Mouse (Mus musculus): ENCODE measurements around the gene Mup21. TPM values are rescaled to one million over a fixed set of nuclear protein-coding genes. Genes with fewer than 3 reads are reported as not detected.
"Not testable (repeated sequence)": the region's sequence is repeated elsewhere in the genome, so short reads cannot be mapped to it uniquely, and the experiment has no call there.

Mup21 gene
- total RNA-seq (2021), result not detected
- long read RNA-seq, experiment 1, result 0 reads
- long read RNA-seq, experiment 2, result 0 reads

GRCm38 (mm10) chr4:62150811-62151210 lies at the start of gene Mup21:
Mup21 (minus strand) TSS chr4:62150863.
- DNase-seq (ENCODE audit: low spot score), result no peak

- DNase-seq (ENCODE audit: low spot score), result no peak
These were observed 49.4 kb upstream of the Mup21 start for GRCm38 (mm10) chr4:62199923-62200529.

GRCm38 (mm10) chr4:62188778-62189177 lies 38.1 kb upstream of the Mup21 start:
- DNase-seq (ENCODE audit: low spot score), result no peak

GRCm38 (mm10) chr4:62177282-62177681 lies 26.6 kb upstream of the Mup21 start:
- peak; percentile 5 for DNase-seq (ENCODE audit: low spot score)

GRCm38 (mm10) chr4:62174471-62174870 lies 23.8 kb upstream of the Mup21 start:
- no peak for DNase-seq (ENCODE audit: low spot score)

- not testable (repeated sequence) for DNase-seq (ENCODE audit: low spot score)
These were observed 17.0 kb upstream of the Mup21 start for GRCm38 (mm10) chr4:62167636-62168035.

GRCm38 (mm10) chr4:62158401-62158800 lies 7.7 kb upstream of the Mup21 start:
- DNase-seq (ENCODE audit: low spot score), result no peak

- DNase-seq (ENCODE audit: low spot score), result peak; percentile 54
These were observed 17.0 kb downstream of the Mup21 start for GRCm38 (mm10) chr4:62133706-62134105.

- not testable (repeated sequence) for DNase-seq (ENCODE audit: low spot score)
These were observed 47.3 kb downstream of the Mup21 start for GRCm38 (mm10) chr4:62103366-62103765.

Other genes starting within 250 kb of the Mup21 start
- under 1 TPM in 1 of 2 experiments, not detected in 1; 0.40 TPM for gene Mup20, start 96.7 kb downstream of the Mup21 start, total RNA-seq (2021)
- 1 to 10 TPM in 1 of 2 experiments, not detected in 1; 3.5 TPM for gene Mup3, start 63.5 kb downstream of the Mup21 start, total RNA-seq (2021)
- gene Zfp37, start 80.2 kb upstream of the Mup21 start, total RNA-seq (2021), result 1 to 10 TPM in 1 of 2 experiments, under 1 TPM in 1; 0.82 to 1.3 TPM
- gene Slc31a2, start 111.7 kb upstream of the Mup21 start, total RNA-seq (2021), result 1 to 10 TPM; 5.3 to 6.2 TPM
- 10 to 100 TPM; 11.5 to 11.6 TPM for gene Fkbp15, start 209.7 kb upstream of the Mup21 start, total RNA-seq (2021)
- 1 to 10 TPM; 8.5 to 9.7 TPM for gene Slc31a1, start 209.9 kb upstream of the Mup21 start, total RNA-seq (2021)

Measured in gastrocnemius, adult 18-20 months (tissue).